Mouse (Mus musculus) left cerebral cortex, adult 2 months (tissue): ENCODE data around the gene Shroom2. TPM values are rescaled to one million over a fixed set of nuclear protein-coding genes. Genes with fewer than 3 reads are reported as not detected.

Source experiments
- DNase-seq, 2 experiments: peaks; one replicate each; pipeline ENCODE4 v3.0.0; 2021 to 2022; ENCODE audit warnings: low spot score in 2 of 2, mixed read lengths in 1 of 2; ENCODE audit errors: extremely low spot score in 1 of 2
- H3K27ac ChIP-seq: fragments of 200-600 bp; 2 replicates; pipeline ENCODE4 v1.8.1; 2022
- H3K4me3 ChIP-seq: fragments of 200-600 bp; 2 replicates; pipeline ENCODE4 v1.8.1; 2022
- CTCF ChIP-seq: fragments of 200-600 bp; IDR thresholded peaks from 2 replicates; pipeline ENCODE4 v1.8.1; 2022; ENCODE audit warnings: antibody characterized with exemption, mild to moderate bottlenecking, moderate library complexity
- intact Hi-C: fragments of 180-260 bp; cut with DNase I; formaldehyde crosslinking; loops from one replicate; pipeline ENCODE4 v1.15.1; 2025
- long read RNA-seq, 2 experiments: library from polyadenylated mRNA; stranded (forward); transcript quantifications; one replicate each; pipeline ENCODE4 v2.0.0; 2021; ENCODE audit warnings: borderline mapping rate in 2 of 2
- total RNA-seq, 2 experiments: library from RNA; stranded (reverse); gene quantifications; 2 replicates each; pipeline ENCODE4 v1.2.3; 2021

Shroom2 gene
- 100 to 1,000 TPM in 1 of 2 experiments, 10 to 100 TPM in 1; 96.7 to 104 TPM for total RNA-seq
- long read RNA-seq, experiment 1, full-length matches to known transcripts, result 1 of 102 reads
- long read RNA-seq, experiment 1, partial matches to known transcripts, result 6 of 102 reads
- long read RNA-seq, experiment 1, other reads (novel, unspliced or antisense), result 95 of 102 reads
- long read RNA-seq, experiment 2, full-length matches to known transcripts, result 1 of 91 reads
- long read RNA-seq, experiment 2, partial matches to known transcripts, result 7 of 91 reads
- long read RNA-seq, experiment 2, other reads (novel, unspliced or antisense), result 83 of 91 reads

DNA sequence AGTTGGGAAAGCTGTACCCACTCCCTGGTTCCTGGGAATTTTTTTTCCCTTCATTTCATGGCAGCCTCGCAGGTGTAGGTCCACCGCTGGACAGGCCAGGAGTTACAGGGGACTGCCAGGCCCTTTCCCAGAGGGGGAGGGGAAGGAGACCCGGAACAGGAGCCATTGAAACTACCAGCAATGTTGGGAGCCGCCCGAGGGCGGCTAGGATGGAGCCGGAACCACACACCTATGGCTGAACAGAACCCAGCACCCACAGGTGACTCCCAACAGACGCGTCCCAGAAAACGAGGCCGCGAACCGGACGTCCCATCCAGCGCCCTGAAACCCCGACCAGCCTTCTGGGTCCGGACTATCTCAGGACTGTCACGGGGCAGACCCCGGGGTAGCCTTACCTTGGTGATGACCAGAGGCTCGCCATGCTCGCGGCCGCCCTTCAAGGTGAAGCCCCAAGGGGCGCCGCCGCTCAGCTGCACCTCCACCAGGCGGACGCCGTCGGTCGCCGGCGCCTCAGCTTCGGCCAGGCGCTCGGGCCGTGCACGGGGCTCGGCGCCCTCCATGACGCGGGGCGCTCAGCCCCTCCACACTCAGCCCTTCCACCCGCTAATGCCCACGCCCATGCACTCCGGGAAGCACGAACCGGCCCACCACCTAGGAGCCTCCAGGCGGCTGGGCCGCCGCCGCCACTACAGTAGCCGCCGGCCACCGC lies at the start of gene Shroom2:
Gene Shroom2 (minus strand): TSS at position 575 of the 709 bp plus-strand sequence.
- intact Hi-C loops, result loop anchor here (5.0 kb wide), 2 partner anchors 53 to 62 kb away; no protein-coding TSS in a partner anchor
- H3K4me3 ChIP-seq, result peak within 1 kb of the TSS; percentile 53
- no peak within 1 kb of the TSS for H3K27ac ChIP-seq
- peak in 1 of 2 experiments; percentile 13 for DNase-seq
- TF ChIP-seq CTCF, result no peak; the same call in 1 of the 2 replicates

DNA sequence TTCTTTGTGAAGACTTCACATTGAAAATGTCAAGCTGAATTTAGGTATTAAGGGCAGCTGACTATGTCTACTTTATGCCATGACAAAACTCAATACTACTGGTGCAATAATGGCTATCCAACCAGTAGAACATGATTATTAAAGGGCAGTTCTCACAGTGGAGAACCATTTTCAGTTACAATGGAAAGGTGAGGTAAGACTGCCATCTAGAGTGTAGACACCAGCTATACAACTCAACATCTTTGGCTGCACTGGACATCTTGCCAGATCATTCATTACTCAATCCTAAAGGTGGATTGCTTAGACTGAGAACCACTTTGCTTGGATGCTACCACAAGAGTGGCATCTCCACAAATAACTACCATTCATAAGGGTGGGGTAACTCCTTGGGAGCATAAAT lies 49.7 kb upstream of the Shroom2 start:
- no peak overlapping the region for H3K4me3 ChIP-seq
- intact Hi-C loops, result loop anchor here (1.0 to 5.0 kb wide), 2 partner anchors 114 to 202 kb away; no protein-coding TSS in a partner anchor
- peak; percentile 59 for TF ChIP-seq CTCF

DNA sequence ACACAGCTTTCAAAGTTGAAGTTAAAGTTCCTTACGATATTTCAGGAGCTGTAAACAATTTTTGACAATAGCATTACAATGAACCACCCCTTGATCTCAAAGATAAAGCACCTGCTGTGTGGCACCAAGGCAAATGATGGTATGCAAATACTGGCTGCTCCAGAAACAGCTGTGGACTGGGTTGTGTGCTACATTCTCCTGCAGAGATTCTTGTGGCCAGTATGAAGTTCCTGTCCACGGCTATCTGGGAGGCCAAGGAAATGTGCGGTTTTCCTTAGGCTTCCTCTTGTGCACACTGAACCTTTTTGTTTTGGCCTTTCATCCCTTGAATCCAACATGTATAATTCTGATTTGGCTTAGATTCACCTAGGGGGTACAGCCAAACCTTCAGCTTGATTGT lies 44.1 kb upstream of the Shroom2 start:
- Histone ChIP-seq H3K27ac (no peak overlapping the region), H3K4me3 (no peak overlapping the region)
- DNase-seq, result no peak
- no peak for TF ChIP-seq CTCF
- intact Hi-C loops, result no loop called here

More for the DNA sequence above, 49.7 kb upstream of the Shroom2 start:
- H3K27ac ChIP-seq, result no peak overlapping the region
- no peak for DNase-seq

- intact Hi-C loops, result no loop called here
- no peak overlapping the region for H3K27ac ChIP-seq
- no peak overlapping the region for H3K4me3 ChIP-seq
- DNase-seq, result no peak
- no peak for TF ChIP-seq CTCF
These were observed 36.1 kb upstream of the Shroom2 start for GRCm38 (mm10) chrX:152805317-152805716.

DNA sequence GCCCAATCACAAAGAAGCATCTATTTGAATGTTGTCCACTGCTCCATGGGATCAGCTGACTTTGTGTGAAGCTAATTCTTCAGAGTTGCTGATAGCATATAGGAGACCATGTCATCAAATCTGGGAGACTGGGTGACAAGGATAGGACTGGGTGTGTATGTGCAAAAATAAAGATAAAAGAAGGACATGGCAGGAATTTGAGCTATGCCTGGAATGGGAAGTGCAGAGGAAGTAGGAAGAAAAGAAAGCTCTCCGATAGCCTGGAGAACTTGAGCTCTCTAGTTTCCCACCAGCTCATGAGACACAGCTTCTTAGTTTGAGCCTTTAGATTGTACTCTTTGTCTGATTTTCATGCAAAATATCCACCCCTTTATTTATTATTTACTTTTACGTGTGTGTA lies 19.3 kb upstream of the Shroom2 start:
- no peak for DNase-seq
- no peak for TF ChIP-seq CTCF
- no peak overlapping the region for H3K4me3 ChIP-seq
- H3K27ac ChIP-seq, result no peak overlapping the region
- intact Hi-C loops, result no loop called here

GRCm38 (mm10) chrX:152788129-152788528 lies 18.9 kb upstream of the Shroom2 start:
- no peak for TF ChIP-seq CTCF
- H3K4me3 ChIP-seq, result no peak overlapping the region
- intact Hi-C loops, result no loop called here

GRCm38 (mm10) chrX:152781720-152782403 lies 12.6 kb upstream of the Shroom2 start, which contains the start of gene Gpr143:
Gpr143 (plus strand) TSS chrX:152781921.
- TF ChIP-seq CTCF, result no peak
- Histone ChIP-seq H3K27ac (no peak within 1 kb of the TSS), H3K4me3 (peak within 1 kb of the TSS; percentile 28)
- intact Hi-C loops, result no loop called here
- peak in 1 of 2 experiments; percentile 12 for DNase-seq

More at GRCm38 (mm10) chrX:152788129-152788528, 18.9 kb upstream of the Shroom2 start:
- H3K27ac ChIP-seq, result no peak overlapping the region
- DNase-seq, result no peak

GRCm38 (mm10) chrX:152769600-152770157 lies 414 bp upstream of the Shroom2 start:
- no peak overlapping the region for H3K27ac ChIP-seq
- no peak; the same call in 1 of the 2 replicates for TF ChIP-seq CTCF
- intact Hi-C loops, result loop anchor here (5.0 kb wide), 2 partner anchors 53 to 62 kb away; no protein-coding TSS in a partner anchor
- H3K4me3 ChIP-seq, result peak overlapping the region; percentile 53
- DNase-seq, result peak in 1 of 2 experiments; percentile 11

- no peak for DNase-seq
- no peak overlapping the region for H3K4me3 ChIP-seq
- no peak overlapping the region for H3K27ac ChIP-seq
- intact Hi-C loops, result no loop called here
- TF ChIP-seq CTCF, result no peak
These were observed 5.1 kb downstream of the Shroom2 start for GRCm38 (mm10) chrX:152764171-152764570.

GRCm38 (mm10) chrX:152762855-152763254 lies 6.4 kb downstream of the Shroom2 start:
- intact Hi-C loops, result no loop called here
- DNase-seq, result no peak
- no peak for TF ChIP-seq CTCF
- H3K27ac ChIP-seq, result no peak overlapping the region
- no peak overlapping the region for H3K4me3 ChIP-seq

- H3K27ac ChIP-seq, result no peak overlapping the region
- no peak for DNase-seq
- TF ChIP-seq CTCF, result no peak
- H3K4me3 ChIP-seq, result no peak overlapping the region
- intact Hi-C loops, result no loop called here
These were observed 6.8 kb downstream of the Shroom2 start for GRCm38 (mm10) chrX:152762437-152762836.
